Mouse (Mus musculus) megakaryocyte-erythroid progenitor cell, adult 5-6 weeks (primary cell): ENCODE measurements at regions not wholly inside any gene's neighbourhood (a gene's known extent, or its start where the extent isn't known, plus 50 kb on each side); places are given as distances from the start of the nearest gene placed in this dataset.

Source experiments
- ATAC-seq: replicated peaks from 2 replicates; pipeline ENCODE4 v1.8.0; 2016; ENCODE audit warnings: mild to moderate bottlenecking, inconsistent platforms; ENCODE audit not compliant: severe bottlenecking, poor library complexity, low FRiP score, low TSS enrichment

DNA sequence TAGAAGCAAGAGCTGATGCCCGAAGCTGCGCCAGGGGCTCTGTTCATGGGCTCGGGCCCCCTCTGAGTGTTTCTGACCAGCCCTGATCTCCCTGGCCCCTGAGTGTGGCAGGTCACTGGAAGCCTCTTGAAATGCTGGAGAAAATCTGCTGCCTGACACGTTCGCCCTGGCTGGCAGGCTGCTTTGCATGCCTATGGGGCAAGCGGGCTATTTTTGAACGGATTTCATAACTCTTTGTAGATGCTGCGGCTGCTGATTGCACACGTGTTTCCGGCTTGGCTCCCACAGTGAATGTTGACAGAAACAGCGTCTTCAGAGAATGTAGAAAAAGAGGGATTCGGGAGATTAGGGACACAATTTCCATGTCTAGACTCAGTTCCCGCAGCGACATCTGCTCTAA, 201.4 kb upstream of the Egln3 start:
- ATAC-seq, result no peak

DNA sequence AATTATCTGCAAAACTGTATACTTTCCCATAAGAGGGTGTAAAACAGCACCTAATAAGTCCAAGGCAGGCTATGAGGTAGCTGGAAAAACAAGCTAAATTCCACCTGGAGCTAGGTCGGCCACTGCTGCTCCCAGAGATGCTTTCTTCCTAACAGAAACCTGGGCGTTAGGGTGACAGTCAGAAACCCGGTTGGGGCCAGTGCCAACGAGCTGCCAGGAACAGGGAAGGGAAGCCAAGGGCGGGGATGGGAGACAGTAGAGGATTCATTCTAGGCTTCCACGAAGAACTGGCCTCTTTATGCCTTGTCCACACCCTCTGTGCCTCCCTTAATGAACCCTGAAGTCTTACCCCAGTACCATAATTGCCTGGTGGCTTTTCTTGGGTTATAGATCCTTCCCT, 198.9 kb upstream of the Egln3 start:
- no peak for ATAC-seq

DNA sequence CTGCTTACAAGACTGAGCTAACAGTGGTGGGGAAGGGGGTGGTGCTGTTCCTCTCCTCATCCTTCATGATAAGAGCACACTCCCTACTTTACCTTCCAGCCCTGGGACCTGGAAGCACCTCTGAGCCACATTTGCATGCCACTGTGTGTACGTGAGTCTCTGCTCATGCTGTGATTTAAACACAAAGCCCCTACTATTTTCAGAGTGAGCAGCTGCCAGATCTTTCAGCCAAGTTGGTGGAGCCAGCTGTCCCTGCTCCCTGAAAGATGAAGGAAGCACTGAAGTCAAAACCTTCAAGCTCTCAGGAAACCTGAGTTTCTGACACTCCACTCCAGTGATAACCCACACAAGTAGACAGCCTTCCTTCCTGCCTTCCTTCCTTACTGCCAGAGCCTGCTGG, 198.0 kb upstream of the Egln3 start:
- ATAC-seq, result no peak

DNA sequence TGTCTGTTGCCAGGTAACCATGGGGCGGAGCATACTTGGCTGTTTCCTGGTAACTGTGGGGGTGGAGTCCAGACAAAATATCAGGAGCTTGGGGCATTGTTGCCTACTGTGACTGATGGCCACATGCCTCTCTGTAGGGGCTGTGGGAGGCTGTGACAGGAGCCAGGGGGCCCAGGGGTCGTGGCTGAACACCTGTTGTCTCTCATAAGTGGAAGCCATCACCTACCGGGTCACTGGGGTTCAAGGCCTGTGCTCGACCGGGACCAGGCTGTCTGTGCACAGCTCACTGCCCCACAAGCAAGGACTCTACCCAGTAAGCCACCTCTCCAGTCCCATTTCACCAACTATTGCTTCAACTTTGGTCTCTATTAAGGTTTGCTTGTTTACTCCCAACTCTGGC, 196.4 kb upstream of the Egln3 start:
- ATAC-seq, result no peak

DNA sequence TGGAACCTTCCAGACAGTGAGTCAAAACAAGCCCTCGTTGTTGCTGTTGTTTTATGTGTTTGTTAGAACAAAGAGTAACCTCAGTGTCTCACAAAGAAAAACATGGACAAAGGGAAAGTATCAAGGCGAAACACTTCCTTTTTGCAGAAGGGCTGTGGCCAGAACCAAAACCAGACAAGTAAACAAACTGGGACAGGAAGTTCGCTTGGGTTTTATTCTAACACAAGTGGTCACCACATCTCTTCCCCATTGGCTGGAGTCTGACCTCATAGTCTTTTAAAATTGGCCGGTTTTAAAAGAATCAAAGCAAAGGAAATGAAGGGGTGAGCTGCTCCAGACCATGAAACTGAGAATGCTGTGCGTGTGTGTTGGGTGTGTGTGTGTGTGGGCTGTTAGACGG, 194.4 kb upstream of the Egln3 start:
- ATAC-seq, result no peak

DNA sequence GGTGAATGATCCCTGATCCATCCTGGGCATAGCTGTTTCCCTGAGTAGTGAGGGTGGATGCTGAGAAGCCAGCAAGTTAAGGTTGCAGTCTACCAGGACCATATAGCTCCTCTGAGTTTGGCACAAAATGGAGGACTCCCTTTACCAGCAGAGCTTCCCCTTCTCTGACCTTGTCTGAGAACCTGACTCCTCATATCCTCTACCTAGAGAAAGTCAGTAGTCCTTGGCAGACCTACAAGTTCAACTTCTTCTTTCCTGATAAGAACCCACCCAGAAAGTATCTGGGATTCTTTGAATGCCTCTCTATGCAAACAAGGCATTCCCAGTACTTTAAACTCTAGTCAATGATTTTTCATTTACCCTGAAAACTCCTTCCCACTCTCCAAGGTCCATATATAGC, 193.3 kb upstream of the Egln3 start:
- ATAC-seq, result no peak

DNA sequence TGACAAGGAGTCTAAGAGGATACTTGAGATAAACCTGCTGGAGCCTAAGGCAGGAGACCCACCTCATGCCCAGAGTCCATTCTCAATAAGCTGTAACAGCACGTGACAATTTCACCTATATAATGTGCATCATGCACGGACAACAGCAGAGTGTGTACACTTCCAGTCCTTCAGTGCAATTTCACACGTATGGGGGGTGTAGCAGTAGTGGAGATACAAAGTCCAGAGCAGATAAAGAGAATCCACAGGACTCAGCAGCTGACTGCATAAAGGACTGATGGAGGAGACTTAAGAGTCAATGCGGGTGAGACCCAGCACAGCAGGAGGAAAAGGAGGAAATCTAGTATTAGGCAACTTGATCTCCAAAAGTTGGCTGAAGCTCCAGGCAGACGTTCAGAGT, 192.7 kb upstream of the Egln3 start:
- ATAC-seq, result no peak

DNA sequence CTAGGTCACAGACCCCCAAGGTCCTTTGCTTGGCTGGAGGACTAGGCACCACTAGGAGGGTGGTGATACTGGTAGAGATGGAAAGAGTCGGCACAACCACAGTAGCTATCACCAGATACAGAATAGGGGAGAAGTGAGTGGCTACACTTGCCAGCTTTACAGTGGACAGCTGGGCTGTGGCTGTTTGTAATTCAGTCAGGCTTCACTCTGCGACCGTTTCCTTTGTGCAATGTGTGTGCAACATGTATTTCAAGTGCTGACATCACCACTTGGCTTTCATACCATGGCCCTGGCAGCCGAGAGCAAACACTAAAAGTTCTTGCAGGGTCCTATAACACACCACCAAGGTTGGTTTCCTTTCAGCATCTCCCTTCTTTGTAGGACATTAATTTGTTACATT, 181.7 kb upstream of the Egln3 start:
- ATAC-seq, result no peak

DNA sequence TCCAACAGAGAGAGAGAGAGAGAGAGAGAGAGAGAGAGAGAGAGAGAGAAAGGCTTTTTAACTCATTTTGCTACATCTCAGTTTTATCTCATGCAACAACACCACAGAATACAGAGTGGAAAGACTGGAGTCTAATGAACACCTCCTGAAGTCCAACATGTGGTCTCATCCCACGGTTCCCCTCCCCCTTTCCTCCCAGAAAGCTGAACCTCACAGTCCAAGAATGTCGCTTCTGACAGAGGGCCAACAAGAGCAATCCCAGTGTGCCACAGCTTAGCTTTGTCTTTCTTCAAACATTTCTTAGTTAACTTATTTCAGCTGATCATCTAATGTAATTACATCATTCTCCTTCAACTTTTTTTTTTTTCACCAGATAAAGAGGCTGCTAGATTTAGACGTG, 180.5 kb upstream of the Egln3 start:
- ATAC-seq, result no peak

DNA sequence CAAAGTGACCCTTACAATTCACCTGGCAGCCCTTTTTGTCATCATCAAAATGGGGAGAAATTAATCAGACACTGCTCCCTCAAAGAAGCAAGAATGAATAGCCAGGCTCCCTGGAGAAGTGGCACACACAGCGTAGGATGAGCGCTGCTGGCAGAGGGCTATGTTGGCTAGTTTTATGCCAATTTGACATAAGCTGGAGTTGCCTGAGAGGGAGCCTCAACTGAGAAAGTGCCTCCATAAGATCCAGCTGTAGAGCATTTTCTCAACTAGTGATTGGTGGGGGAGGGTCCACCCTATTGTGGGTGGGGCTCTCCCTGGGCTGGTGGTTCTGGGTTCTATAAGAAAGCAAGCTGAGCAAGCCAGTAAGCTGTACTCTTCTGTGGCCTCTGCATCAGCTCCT, 179.3 kb upstream of the Egln3 start:
- ATAC-seq, result no peak

DNA sequence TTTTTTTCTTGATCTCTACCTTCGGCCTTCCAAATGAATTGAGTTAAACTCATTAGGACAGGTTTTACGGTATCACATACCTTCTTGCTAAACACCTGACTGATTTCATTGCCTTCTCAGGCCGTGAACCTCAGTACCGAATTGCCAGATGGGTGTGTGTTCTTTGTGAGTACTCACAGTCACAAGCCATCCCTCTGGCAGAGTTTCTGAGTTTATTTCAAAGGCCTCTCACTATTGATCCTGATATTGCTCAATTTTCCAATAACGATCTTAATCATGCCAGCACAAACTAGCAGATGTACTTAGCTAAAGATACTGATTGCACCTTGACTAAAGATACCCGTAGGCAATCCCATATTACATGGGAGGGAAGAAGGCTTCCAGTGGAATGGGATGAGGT, 178.4 kb upstream of the Egln3 start:
- ATAC-seq, result no peak

DNA sequence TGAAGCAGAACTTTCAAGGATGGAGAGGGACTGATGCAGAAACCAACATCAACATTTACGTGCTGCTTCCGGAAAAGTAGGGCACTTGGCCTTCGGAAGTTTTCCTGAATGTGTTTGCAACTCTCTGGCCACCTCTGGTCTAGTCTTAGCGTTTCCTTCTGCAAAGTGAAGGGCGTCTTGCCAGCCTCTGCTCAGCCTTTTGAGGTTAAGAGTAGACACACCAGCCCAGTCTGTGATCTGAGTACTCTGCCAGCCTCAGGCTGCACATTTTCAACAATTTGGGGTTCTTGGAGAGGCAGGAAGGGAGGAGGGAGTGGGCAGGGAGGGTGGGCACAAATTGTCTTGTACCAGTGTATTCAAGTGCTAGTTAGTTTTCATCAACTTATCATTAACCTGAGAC, 176.7 kb upstream of the Egln3 start:
- no peak for ATAC-seq

DNA sequence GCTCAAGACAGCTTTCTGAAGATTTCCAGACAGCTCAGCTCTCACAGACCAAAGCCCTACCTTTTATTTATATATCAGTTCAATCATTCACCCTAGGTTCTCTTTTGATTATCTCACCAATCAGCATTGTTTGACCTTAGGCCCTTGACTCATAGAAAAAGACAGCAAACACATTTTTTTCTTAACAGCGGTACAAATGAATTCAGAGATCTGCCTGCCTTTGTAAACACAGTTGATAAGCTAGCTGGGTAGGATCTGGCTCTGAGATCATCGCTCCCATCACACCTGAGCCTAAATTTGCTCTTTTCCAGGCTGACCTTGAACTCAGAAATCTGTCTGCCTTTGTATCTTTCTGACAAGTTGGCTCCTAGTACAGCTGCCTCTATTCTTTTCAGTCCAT, 174.9 kb upstream of the Egln3 start:
- no peak for ATAC-seq

DNA sequence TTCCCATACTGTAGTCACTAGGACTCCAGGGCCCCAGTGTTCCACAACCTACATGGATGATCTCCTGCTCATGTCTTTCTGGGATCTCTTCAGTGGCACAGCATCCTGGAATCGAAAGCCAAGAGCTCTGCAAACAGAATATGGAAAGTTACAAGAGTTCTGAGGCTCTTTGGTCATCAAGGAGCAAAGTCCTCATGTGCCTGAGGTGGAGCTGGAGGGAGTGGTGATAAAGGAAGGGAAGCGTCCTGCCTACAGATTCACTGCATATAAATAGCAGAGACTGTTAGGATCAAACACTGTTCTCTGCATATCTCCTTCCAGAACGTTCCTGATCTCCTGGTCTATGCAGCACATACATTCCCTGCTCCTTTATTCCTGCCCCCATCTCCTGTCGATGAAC, 170.4 kb upstream of the Egln3 start:
- no peak for ATAC-seq

DNA sequence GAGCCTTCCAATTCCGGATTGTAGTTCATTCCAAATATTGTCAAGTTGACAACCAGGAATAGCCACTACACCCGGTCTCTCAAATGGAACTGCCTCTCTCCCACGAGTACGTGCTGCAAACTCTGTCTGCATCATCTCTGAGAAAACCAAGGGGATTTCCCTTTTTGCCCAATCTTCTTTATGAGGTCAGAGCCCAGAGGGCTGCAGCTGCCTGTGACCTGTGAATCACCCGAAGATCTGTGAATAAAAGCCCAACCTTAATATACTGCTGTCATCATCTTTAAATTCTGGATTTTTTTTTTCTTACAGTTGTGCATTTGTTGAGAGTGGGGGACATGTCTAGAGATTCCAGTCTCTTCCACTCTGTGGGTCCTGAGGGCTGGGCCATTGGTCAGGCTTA, 165.6 kb upstream of the Egln3 start:
- no peak for ATAC-seq

DNA sequence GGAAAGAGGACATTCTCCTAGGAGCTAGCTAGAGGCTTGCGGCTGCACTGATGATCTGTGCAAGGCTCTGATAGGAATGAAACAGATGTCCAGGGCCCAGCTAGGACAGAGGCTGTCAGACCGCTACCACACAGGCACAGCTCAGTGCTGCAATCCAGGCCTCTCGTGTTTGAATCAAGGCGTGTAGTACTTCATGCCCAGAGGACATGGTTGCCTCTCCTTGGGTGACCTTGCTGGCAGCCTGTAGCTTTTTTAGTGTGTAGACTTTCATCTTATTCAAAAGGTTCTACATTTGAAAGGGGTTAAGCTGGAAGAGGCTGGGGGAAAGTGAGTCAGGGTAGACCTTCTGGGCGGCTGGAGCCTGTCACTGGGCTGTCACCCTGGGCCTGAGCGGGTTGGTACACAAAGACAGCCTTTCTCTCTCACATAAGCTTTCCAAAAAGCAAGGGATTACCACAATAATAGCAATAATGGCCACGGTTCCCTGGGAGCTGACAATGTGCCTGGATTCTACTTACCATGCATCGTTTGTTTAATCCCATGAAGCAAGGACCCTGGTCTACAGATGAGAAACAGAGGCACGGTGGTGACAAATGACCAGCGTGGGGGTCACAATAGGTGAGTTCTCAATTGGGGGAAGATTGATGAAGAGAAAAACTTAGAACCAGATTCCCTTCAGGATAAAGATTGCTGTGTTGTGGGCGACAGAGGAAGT, 160.9 kb upstream of the Egln3 start:
- ATAC-seq, result no peak

DNA sequence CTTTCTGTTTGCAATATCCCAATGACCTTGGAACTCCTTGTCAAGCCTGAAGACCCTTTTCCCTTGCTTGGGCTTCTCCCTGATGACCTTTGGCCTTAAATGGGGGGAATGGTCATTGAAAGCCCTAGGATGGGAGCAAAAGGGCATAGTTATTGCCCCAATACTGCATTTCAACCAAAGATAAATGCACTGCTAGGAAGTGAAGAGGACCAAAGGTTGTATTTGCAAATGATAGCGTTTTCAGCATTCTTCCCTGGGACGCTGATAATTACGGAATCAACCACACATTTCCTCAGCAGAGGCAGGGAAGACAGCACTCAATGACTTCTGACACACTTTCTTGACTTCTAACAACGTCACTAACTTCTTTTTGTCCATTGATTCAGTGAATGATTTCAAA, 158.1 kb upstream of the Egln3 start:
- no peak for ATAC-seq

DNA sequence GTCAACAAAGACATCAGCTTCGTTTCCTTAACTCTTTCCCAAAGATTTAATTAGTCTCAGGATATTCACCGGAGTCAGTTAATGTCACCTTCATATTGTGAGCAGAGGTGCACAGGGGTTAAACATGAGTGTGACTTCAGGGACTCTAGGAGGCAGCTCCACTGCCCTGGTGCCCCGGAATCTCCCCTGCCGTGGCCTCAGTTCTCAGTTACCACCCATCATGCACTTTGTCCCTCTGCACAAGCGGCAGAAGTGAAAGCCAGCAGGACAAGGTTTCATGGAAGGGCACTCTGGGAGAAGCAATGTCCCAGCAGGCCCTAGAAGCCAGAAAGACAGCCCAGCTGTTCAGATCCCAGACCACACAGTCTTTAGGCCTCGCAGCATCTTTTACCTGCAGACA, 150.5 kb upstream of the Egln3 start:
- no peak for ATAC-seq

DNA sequence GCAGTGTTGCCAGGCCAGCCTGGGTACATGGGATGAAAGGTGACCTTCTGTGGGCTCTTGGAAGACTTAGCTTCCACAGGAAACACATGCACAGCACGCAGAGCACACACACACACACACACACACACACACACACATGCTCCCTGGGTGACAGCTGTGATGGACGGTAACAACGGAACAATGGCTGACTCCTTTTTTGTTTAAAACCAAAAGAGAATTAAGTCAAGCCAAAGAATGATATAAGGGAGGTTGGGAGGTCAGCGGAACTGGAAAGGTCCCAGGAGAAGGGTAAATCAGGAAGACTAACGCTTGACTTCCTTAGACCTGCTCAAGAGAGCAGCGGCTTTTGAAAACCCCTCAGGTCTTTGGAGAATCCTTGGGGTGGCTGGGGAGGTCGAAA, 150.0 kb upstream of the Egln3 start:
- ATAC-seq, result no peak

DNA sequence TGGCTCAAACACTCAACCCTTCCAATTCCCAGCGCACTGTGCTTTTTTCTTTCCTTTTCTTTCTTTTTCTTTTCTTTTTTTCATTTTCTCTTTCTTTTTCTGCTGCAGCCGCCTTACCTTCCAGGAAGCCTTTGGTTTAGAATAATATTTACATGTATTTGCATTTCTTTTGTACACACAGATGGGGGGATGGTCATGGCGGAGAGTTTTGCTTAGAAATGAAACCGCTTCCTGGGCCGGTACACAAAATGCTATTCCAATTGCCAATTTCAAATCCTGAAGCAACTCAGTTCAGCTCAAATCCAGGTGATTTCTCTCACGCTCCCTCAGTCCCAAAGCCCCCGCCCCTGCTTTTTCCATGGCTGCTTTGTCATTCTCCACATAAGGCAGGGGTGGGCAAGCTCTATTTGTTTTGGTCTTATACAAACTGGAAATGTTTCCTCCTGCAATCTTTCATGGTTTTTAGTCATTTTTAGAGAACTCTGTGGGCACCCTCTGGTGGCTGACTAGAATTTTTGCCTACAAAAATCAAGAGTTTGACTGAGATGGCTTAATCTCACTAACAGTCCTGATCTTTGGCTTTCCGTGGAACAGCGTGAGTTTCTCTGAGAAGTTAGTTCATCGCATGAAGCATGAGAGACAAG, 149.4 kb upstream of the Egln3 start:
- no peak for ATAC-seq

DNA sequence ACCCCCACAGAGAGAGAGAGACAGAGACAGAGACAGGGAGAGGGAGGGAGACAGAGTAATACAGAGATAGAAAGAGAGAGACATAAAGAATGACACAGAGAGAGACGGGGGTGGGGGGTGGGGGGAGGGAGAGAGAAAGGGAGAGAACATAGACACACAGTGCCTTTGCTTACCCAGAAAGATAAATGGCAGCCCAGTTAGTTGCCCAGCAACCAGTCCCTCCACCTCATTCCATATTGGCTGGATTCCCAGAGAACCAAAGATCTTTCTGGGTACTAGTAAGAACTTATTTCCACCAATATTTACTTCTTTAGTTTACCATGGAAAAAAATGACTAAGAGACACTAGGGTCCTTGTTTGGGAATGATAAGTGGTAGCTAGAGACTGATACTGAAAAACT, 146.6 kb upstream of the Egln3 start:
- ATAC-seq, result no peak

DNA sequence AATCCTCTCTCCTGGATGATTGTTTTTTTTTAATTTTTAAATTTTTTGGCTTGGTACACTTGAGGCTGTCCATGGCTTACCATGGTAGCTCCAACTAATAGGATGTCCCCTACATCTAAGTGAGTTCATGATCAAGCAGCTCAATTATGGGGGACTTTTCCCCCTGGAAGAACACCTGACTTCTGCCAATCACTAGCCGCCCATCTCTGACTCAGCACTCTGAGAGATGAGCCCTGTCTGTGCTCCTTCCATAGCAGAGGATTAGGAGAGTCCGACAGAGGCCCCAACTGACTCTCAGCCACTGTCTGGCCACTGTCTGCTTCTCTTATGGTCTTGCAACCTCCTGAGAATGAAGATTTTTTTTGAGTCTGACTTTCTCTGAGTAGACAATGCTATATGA, 145.7 kb upstream of the Egln3 start:
- ATAC-seq, result no peak
